Mouse (Mus musculus): ENCODE measurements at regions not wholly inside any gene's neighbourhood (a gene's known extent, or its start where the extent isn't known, plus 50 kb on each side); places are given as distances from the start of the nearest gene placed in this dataset.
A peak's percentile ranks its signal among the peaks of the same experiment; 100 is the strongest.

DNA sequence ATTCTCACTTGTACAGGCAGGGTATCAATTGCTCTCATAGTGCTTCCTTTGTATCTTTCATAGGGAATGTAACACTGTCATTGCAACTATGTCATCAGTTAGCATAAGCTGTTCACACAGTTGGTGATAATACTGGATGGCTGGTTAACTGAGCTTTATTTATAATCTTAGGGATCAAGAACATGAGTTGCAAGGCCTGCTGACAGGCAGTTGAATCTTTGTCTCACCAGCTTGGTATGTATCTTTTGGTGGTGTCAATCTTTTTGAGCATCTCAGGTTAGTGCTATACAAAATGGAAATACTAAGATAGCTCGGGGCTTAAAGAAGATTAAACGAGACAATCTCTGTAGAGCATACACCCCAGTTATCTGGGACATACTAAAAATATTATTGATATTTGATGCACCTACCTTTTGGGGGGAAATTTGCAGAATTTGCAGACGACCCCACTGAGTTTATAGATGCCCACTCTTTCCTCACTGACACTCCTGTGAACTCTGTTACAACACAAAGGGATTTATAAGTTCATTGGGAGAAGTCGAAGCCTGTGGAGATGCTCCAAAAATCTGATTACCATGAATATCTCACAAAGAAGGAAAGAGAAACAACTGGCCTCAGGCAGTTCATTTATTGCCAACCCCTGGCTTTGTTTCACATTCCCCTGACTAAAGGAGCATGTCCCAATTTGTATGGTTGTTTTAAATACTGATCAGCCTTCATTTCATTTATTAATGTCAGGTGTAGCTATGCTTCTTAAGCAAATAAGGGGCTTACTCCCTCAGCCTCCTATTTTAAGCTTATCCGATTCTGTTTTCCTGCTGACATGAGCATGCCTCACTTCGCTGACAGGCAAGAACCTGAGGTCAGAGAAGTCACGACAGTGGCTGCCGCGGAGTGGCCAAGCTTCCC lies 193.5 kb downstream of the Fndc1 start:
- no peak for DNase-seq (ENCODE audit: low spot score in 2 of 2)

DNA sequence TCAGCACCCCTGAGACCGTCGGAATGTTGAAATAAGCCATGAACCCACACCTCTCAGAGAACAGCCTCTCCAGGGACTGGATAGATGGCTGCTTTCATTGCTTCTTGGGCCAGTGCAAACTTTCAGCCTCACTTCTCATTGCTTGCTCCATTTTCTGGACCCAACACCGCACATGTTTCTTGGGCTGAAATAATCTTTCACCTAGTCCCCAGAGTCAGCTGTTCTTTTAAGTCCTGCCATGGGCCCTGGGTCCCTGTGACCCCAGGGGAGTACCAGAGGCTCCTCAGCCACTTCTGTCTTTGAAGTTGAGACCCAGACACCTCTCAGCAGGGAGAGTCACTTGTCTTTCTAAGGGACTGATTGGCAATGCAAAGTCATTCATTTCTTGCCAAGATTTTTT lies 201.4 kb downstream of the Fndc1 start:
- DNase-seq (ENCODE audit: low spot score in 2 of 2), result no peak

DNA sequence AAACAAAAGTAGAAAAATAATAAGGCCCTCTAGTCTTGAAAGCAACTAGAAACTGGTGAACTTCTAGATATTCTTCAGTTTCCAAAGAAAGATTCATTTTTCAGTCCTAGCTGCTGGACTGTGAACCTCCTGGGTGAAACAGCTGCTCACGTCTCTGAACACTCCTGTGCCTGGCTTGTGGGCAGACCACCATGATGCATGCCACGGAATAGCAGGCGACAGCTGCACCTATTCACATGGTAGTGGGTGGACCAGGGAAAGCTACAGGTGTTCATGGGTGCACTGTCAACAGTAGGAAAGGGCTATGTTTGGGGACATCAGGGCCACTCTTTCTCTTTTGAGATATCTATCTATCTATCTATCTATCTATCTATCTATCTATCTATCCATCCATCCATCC lies 203.7 kb downstream of the Fndc1 start:
- no peak for DNase-seq (ENCODE audit: low spot score in 2 of 2)

DNA sequence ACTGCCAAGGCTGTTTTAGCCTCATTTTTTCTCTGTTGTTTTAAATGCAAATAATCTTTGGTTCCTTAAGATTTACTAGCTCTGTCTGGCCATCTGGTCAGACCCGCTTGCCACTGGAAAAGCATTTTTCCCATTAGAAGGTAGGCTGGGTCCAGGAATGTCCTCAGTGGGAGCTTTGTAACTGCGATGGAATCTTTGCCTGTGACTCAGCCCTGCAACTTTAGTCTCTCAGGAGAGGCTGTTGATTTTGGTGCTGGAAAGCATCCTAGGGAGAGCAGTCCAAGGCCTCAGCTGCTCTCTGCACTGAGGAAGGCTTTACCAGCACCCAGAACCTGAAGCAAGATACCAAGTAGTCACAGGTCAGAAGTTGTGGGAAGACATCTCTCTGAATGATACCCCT lies 205.8 kb downstream of the Fndc1 start:
- no peak for DNase-seq (ENCODE audit: low spot score in 2 of 2)

DNA sequence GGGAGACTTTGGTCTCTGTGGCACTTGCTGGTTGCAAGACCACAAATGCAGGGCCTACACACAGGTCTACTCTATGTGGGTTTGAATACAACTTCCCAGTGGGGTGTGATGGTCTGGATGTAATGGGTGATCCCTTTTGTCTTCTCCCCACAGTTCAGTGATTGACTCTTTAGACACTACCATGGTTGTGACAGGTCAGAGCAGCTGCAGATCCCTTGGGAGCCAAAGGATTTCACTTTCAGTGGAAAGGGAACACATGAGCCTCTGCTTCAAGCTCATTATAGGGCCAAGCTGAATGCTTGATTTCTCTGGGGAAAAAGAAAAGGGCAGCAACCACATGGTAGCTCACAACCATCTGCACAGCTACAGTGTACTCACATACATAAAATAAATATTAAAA lies 206.9 kb downstream of the Fndc1 start:
- DNase-seq (ENCODE audit: low spot score in 2 of 2), result no peak

DNA sequence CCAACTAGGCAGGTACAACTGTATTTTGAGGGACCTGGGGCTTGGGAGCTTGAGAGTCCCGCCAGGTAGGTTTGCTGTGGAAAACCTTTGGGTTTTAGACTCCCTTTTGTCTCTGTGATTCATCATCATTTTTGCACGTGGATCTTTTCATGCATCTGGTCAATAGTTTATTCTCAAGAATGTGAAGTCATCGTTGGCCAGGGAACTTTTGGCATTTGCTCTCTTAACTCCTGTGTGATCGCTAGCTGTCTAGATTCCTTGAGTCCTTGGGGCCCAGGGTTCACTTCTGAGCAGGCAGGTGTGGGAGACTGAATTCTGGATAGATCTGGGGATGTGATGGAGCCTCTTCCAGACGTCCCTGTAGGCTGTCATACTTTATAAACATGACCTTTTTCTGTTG lies 207.5 kb downstream of the Fndc1 start:
- no peak for DNase-seq (ENCODE audit: low spot score in 2 of 2)

DNA sequence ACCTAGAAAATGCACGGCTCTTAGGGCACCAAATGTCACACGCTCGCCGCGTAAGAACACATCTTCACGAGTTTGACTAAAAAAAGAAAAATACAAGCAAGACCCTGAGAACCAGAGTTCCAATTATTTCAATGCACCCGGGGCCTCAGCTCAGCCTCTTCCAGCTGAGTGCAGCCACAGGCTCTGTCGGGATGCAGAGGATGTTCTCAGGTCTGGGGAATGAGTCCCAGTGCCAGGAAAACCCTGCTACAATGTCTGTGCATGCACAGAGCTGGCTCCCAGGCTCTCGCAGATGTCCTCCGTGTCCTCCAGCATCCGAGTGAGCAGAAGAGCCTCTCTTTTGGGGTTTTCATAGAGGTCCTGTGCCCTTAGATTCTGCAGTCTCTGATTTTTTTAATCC lies 219.1 kb downstream of the Fndc1 start:
- DNase-seq (ENCODE audit: low spot score in 2 of 2), result no peak

DNA sequence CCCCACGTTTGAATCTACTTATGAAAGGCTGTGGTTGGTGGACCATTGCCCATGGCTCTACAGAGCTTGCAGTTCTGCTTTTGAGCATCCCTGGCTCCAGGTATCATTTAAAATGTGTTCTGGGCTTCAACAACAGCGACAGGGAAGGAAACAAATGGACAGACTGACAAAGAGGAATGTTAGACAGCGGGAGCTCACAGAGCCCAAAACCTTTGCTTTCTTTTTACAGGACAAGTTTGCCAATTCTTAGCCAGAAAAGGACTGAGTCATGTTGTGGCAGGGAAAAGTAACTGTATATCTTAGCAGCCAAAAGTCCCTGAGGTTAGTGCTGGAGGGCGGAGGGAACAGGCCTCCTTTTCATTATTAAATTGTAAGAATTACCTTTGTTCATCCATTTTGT lies 219.7 kb downstream of the Fndc1 start:
- DNase-seq (ENCODE audit: low spot score in 2 of 2), result no peak

DNA sequence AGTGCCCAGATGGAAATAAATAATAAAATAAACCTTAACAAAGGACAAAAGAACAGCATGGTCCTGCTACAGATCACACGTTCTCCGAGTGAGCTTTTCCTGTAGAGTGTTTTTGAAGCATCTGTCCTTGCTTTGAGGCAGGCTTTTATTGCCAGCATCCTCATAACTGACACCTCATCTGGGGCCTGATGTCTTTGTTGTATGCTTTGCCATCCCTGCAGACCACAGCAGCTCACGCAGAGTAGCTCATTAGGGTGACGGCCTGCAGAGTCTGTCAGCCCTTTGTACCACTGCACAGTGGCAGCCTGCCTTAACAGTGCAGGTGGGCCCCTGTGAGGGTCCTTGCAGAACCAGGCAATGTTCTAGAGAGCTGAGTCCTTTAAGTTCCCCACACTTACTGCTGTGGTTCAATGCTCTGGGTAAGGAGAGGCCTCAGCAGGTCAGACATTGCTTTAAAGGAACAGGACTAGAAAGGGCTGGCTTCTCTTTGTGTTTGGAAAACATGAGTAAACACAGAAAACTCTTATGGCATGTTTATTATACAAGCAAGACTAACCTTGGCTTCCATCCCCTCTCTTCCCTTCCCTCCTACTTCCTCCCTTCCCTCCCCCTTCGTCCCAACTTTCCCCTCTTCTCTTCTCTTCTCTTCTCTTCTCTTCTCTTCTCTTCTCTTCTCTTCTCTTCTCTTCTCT lies 219.7 kb upstream of the Unc93a2 start:
- DNase-seq (ENCODE audit: low spot score in 2 of 2), result no peak

DNA sequence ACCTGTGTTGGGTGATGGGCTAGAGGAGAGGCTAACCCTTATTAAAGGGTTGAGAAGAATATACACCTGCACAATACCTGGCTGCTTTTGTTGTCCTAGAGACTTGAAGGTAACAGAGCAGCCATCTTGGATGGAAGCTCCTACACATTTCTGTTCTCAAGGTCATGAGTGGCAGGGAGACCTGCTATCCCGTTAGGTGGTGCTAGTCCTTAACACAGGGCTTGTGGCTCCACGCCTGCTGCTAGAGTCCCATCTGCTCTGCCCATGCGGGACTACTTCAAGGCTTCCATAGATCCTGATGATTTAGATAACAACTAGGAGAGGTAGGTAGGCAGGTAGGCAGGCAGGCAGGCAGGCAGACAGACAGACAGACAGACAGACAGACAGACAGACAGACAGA lies 218.8 kb upstream of the Unc93a2 start:
- DNase-seq (ENCODE audit: low spot score in 2 of 2), result no peak

DNA sequence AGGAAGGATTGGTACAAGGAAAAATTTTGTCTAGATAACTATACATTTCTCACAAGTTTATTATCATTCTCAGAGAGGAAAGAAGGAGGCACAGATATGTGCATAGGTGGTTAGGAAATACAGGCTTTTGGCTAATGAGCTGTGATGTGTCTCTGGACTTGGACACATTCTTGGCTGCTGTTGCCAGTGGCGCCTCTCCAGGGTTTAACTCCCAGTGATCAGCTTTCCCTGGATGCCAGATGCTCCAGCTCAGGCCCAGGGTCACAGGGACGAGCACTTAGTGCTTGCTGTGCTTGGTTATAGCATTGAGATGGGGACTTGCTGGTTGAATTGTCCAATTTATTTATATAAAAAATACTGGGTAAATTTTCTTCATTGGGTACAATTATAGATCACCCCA lies 215.3 kb upstream of the Unc93a2 start:
- DNase-seq (ENCODE audit: low spot score in 2 of 2), result no peak

DNA sequence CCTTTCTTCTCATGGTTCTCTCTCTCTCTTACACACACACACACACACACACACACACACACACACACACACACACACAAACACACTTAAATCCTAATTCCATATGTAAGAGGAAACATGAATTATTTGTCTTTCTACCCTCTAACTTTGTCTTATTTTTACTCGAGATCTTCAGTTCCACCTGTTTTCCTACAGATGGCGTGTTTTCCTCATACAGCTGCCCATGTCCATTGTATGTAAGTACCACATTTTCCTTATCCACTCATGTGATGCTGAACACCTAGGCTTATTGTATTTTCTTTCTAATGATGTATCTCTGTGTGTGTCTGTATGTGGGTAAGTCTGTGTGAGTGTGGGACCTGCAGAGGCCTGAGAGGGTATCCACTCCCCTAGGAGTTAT lies 212.2 kb upstream of the Unc93a2 start:
- DNase-seq (ENCODE audit: low spot score in 2 of 2), result no peak

DNA sequence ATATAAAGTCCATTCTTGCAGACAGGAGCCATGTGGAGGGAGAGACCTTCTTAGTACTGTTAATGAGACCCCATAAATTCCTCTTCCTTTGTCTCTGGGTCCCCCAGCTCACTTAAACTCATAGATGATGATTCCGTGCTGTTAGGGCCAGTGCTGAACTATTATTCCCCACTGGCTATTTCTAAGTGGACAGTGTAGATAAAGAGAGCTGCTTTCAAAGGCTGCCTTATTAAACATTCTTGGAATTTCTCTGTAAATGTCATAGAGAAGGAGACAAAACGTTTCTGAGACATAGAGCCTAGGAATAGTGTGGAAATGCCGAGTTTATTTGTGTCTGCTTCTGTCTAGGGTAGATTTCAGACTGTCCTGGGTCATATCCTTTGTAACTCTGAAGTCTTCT lies 209.5 kb upstream of the Unc93a2 start:
- DNase-seq (ENCODE audit: low spot score in 2 of 2), result no peak

DNA sequence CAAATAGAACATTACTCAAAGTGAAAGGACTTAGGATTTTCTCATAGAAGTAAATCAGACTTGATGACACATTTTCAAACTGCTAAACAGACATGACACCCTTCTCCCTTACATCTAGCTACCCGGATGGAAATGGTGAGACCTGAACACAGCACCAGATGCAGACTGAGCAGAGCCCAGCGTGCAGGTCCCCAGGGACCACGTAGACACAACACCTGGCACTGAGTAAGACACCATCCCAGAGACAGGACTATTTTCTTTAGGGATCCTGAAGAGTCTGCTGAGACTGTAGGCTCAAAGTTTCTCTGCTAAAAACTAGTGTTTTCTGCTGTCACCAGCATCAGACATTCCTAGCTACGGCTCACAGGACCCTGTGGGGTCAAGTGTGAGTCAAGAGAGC lies 207.2 kb upstream of the Unc93a2 start:
- DNase-seq (ENCODE audit: low spot score in 2 of 2), result no peak

DNA sequence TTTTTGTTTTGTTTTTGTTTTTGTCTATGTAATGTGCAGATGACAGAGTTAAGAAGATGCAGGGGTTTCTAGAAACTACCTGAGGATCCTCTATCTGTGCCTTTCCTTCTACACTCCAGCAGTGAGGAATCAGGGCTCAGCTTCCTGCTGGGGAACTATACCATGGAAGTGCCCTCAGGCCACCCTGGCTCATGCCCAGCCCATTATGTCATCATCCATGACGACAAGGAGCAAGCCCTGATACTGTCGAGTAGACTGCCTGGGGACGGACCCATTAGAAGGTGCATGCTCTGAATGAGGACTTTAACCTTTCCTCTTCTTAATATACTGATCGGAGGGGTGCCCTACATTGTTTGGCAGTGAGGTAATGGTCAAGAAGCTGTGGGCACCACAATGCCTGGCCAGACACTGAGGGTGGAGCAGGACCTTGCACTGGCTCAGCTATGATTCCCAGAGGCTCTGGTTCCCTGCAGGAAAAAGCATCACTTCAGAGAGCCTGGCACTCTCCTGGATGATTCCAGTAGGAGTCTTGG lies 197.7 kb upstream of the Unc93a2 start:
- no peak for DNase-seq (ENCODE audit: low spot score in 2 of 2)

DNA sequence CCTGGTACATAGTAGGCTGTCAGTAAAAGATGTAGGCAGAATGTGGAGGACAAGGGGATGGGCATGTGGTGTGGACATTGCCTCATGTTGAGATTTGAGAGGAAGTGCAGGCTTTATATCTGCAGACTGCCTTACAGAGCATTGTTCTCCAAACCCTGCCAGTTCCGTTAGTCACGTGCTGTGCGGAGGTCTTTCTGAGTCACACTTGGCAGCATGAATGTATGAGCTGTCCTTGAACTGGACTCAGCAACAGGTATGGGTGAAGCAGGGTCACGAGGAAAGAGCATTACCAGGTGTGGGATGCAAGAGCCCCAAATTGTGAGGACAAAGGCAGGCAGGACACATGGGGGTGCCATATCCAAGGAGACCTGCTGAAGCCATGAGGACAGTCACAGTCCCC lies 193.8 kb upstream of the Unc93a2 start:
- DNase-seq (ENCODE audit: low spot score in 2 of 2), result no peak

DNA sequence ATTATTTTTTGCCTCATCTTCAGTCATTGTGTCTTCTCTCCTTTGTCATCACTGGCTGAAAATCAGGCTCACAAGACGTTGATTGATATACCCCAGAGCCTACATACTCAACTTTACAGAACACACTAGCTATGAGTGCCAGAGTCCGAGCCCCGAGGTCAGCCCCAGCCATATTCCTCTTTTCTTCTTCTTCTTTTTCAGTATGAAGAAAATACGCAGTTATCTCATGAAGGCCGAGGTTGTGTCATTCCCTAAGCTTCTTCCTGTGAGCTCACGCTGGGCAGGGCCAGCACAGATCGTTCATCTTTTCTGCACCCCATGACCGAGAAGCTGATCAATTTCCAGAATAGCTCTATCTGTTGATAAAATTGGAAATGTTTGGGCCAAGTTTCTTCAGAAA lies 192.7 kb upstream of the Unc93a2 start:
- no peak for DNase-seq (ENCODE audit: low spot score in 2 of 2)

DNA sequence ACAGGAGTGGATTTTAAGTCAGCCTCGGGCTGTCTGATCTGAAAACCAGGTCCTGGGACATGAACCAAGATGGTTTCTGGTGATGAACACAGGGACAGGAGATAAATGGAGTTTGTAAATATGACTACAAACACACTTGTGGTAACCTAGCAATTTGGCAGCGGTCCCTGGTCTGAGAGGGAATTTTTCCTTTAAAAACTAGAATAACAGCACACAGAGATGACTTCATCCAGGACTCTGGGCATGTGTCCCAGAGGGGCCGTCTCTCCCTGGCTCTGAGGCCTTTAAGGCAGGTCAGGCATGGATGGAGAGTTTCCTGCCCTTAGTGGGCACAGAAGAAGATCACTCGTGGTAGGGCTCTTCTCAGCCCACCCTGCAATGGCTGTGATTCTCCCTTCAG lies 192.0 kb upstream of the Unc93a2 start:
- peak; percentile 10 to 15 for DNase-seq (ENCODE audit: low spot score in 2 of 2)

DNA sequence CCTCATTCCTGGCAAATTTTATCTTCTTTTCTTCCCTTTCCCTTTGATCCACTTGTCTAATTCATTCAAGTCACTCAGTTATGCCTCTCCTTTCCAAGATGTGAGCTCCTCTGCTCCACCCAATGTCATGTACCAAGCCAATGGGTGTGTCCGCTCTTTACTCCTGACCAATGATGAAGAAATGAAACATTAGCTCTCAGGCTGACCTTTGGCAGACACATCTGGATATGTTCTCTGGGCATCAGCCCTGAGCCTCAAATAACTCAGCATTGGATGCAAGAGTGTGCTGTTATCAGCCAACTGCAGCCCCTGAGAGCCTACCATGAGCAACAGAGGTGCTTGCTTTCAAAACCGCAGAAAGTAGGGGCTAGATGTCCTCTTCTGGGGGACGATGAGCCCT lies 186.2 kb upstream of the Unc93a2 start:
- no peak for DNase-seq (ENCODE audit: low spot score in 2 of 2)

DNA sequence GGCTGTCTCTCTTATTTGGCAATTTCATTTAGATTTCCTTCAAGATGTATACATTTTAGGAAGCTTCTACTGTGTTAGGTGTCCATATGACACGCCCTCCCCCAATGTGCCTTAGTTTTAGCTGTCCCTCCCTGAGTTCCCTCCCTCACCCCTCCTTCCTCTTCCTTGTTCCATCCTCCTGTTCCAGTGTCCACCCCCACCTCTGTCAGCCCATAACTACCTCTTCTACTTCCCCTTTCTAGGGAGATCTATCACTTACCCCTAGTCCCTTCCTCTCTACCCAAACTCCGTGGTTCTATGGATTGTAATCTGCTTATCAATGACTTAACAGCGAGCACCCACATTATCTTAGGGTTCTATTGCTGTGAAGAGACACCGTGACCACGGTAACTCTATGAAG lies 183.2 kb upstream of the Unc93a2 start:
- DNase-seq (ENCODE audit: low spot score in 2 of 2), result no peak

DNA sequence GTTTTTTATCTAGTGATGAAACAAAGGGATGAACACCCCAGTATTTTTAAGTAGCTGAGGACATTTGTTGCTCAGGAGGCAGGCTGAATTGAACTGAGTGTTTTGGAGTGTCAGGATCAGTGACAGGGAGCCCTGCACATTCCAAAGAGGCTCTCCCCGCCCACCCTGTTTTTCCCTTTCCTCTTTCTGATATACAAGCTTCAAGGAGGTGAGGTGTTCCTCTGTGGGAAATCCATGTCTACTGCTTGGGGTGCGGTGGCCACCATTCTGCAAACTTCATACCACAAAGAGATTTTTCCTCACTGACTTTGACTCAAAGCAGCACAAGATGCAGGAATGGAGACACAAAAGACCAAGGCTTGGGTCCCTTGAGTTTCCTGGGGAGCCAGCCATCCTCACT lies 180.5 kb upstream of the Unc93a2 start:
- DNase-seq (ENCODE audit: low spot score in 2 of 2), result no peak

DNA sequence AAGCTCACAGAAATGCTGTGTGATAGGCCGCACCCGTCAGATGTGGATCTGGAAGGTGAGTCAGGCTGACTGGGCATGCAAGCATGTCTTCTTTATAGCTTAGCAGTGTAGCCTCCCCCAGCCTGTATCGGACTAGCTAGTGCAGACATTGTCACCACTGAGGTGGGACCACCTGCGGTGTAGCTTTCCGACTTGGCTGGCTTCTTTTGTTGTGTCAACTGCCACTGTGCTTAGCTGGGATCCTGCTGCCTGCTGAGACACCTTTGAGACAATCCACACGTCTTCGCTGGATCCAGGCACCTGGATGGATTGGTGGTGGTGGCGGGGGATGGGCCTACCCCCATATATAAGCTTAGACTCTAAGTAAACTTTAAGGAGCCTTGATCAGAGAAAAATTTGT lies 177.7 kb upstream of the Unc93a2 start:
- DNase-seq (ENCODE audit: low spot score in 2 of 2), result no peak

DNA sequence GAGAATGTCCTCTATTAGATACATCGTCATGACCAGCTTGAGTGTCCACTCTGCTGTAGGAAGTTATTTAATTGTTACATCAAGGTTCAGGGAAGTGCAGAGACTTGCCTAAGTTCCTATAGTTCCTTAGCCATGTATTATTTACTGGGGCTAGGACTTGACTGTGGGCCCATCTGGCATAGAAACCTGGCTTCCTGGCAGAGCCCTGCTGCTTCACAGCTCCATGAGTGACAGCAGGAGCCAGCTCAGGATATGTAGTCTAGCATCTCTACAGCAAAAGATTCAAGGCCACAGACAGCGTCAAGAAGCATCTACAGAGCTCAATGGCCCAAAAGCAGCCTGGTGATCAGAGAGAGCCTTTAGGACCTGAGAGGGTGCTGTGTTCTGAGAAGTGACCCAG lies 163.2 kb upstream of the Unc93a2 start:
- DNase-seq (ENCODE audit: low spot score in 2 of 2), result no peak

Data from right cerebral cortex, adult 2 months (tissue).